Mouse (Mus musculus) hindbrain, embryonic 14.5 days (tissue): ENCODE results near the gene Nlk. TPM values are rescaled to one million over a fixed set of nuclear protein-coding genes. Genes with fewer than 3 reads are reported as not detected.
A peak's percentile ranks its signal among the peaks of the same experiment; 100 is the strongest.
"Not testable (repeated sequence)": the region's sequence is repeated elsewhere in the genome, so short reads cannot be mapped to it uniquely, and the experiment has no call there.

ENCODE experiments used
- ATAC-seq: fragments of 200-750 bp; cut with Nextera tagmentation; 2 replicates; pipeline ENCODE4 v1.8.0; 2017; ENCODE audit warnings: moderate number of reproducible peaks, mild to moderate bottlenecking, moderate TSS enrichment, moderate library complexity; ENCODE audit not compliant: low FRiP score
- DNase-seq: peaks from one replicate; pipeline ENCODE4 v3.0.0-alpha.2; 2015; ENCODE audit warnings: low spot score
- H3K27ac ChIP-seq: fragments of 300-500 bp; sonication (generic); 2 replicates; pipeline ENCODE4 v1.5.1; 2014; ENCODE audit warnings: mild to moderate bottlenecking, moderate library complexity
- H3K27me3 ChIP-seq: fragments of 300-500 bp; sonication (generic); 2 replicates; pipeline ENCODE4 v1.6.1; 2014; ENCODE audit warnings: mild to moderate bottlenecking, low read length, mixed read lengths; ENCODE audit not compliant: control insufficient read depth, insufficient read depth
- H3K36me3 ChIP-seq: fragments of 300-500 bp; sonication (generic); replicated peaks from 2 replicates; pipeline ENCODE4 v1.6.1; 2014; ENCODE audit not compliant: control insufficient read depth, insufficient read depth
- H3K4me1 ChIP-seq: fragments of 300-500 bp; sonication (generic); replicated peaks from 2 replicates; pipeline ENCODE4 v1.6.1; 2014; ENCODE audit warnings: antibody characterized with exemption, low read length, mixed read lengths; ENCODE audit not compliant: control insufficient read depth, insufficient read depth
- H3K4me2 ChIP-seq: fragments of 300-500 bp; sonication (generic); replicated peaks from 2 replicates; pipeline ENCODE4 v1.6.1; 2014; ENCODE audit warnings: mild to moderate bottlenecking, moderate library complexity
- H3K4me3 ChIP-seq: fragments of 300-500 bp; sonication (generic); replicated peaks from 2 replicates; pipeline ENCODE4 v1.5.1; 2014; ENCODE audit warnings: mild to moderate bottlenecking, low read length
- H3K9ac ChIP-seq: fragments of 300-500 bp; sonication (generic); 2 replicates; pipeline ENCODE4 v1.6.1; 2014
- H3K9me3 ChIP-seq: fragments of 300-500 bp; sonication (generic); 2 replicates; pipeline ENCODE4 v1.6.1; 2016; ENCODE audit warnings: low read length; ENCODE audit not compliant: control insufficient read depth
- WGBS: fragments of 180-500 bp; shearing (Covaris S2); extraction: QIAGEN DNeasy Blood & Tissue Kit; methylation state at CpG from one replicate; pipeline ENCODE4 v1.1.7; 2014; 5-methylcytosine and 5-hydroxymethylcytosine counted together
- polyA plus RNA-seq: library from polyadenylated mRNA; unstranded; fragments of >200 nt; fragmentation: Nextera tagmentation; extraction: Ambion mirVana; gene quantifications from 2 replicates; pipeline ENCODE4 v1.2.1, GENCODE M21; 2014

The Nlk gene
- polyA plus RNA-seq, 1 experiment from 2014 or later: 29.3 TPM

GRCm38 (mm10) chr11:78535376-78536079 lies 161.6 kb downstream of the Nlk start:
- WGBS: 1% methylated on average over 23 of the region's 23 CpGs
- DNase-seq (peak; percentile 65), ATAC-seq (peak; percentile 5; the same call in 1 of the 2 replicates)
- Histone ChIP-seq H3K27me3 (no peaks in the 10 kb centered on the region), H3K4me1 (peaks cover 26% of the 10 kb centered on the region), H3K27ac (peak overlapping the region; percentile 77), H3K4me2 (peak overlapping the region; percentile 86), H3K9ac (peak overlapping the region; percentile 59), H3K4me3 (peak overlapping the region; percentile 75), H3K9me3 (no peaks in the 10 kb centered on the region), H3K36me3 (peaks cover 20% of the 10 kb centered on the region)

GRCm38 (mm10) chr11:78534516-78534915 lies 162.7 kb downstream of the Nlk start:
- Histone ChIP-seq H3K27me3 (no peaks in the 10 kb centered on the region), H3K4me2 (peak overlapping the region; percentile 86), H3K27ac (no peak overlapping the region), H3K4me3 (peak overlapping the region; percentile 75), H3K4me1 (peaks cover 26% of the 10 kb centered on the region), H3K36me3 (peaks cover 19% of the 10 kb centered on the region), H3K9ac (no peak overlapping the region), H3K9me3 (no peaks in the 10 kb centered on the region)
- 95% methylated on average over 4 of the region's 4 CpGs for WGBS
- no peak for DNase-seq
- no peak for ATAC-seq

- H3K9ac ChIP-seq, H3K27ac ChIP-seq, ATAC-seq, DNase-seq, H3K4me3 ChIP-seq, H3K27me3 ChIP-seq, H3K4me2 ChIP-seq, H3K9me3 ChIP-seq: not testable (repeated sequence)
- peaks cover 39% of the 10 kb centered on the region for H3K36me3 ChIP-seq
- 98% methylated on average over 10 of the region's 10 CpGs for WGBS
- peaks cover 13% of the 10 kb centered on the region for H3K4me1 ChIP-seq
Observed at GRCm38 (mm10) chr11:78531515-78531914, 165.7 kb downstream of the Nlk start.

- 82% methylated on average over 6 of the region's 6 CpGs for WGBS
- H3K27me3 ChIP-seq: no peaks in the 10 kb centered on the region
- no peak overlapping the region for H3K9ac ChIP-seq
- no peak for ATAC-seq
- H3K27ac ChIP-seq: no peak overlapping the region
- H3K9me3 ChIP-seq: no peaks in the 10 kb centered on the region
- no peak overlapping the region for H3K4me3 ChIP-seq
- peaks cover 44% of the 10 kb centered on the region for H3K36me3 ChIP-seq
- no peak for DNase-seq
- no peak overlapping the region for H3K4me2 ChIP-seq
- H3K4me1 ChIP-seq: peaks cover 13% of the 10 kb centered on the region
Observed at GRCm38 (mm10) chr11:78531046-78531445, 166.1 kb downstream of the Nlk start.

- Histone ChIP-seq H3K4me3 (no peak overlapping the region), H3K27me3 (no peaks in the 10 kb centered on the region), H3K4me2 (no peak overlapping the region), H3K9me3 (no peaks in the 10 kb centered on the region), H3K9ac (no peak overlapping the region), H3K36me3 (peaks cover 54% of the 10 kb centered on the region), H3K4me1 (peaks cover 9% of the 10 kb centered on the region), H3K27ac (no peak overlapping the region)
- DNase-seq (no peak), ATAC-seq (no peak)
- 91% methylated on average over 12 of the region's 12 CpGs for WGBS
Observed at GRCm38 (mm10) chr11:78530001-78530400, 167.2 kb downstream of the Nlk start.

GRCm38 (mm10) chr11:78528714-78529113 lies 168.5 kb downstream of the Nlk start:
- Histone ChIP-seq H3K36me3 (peaks cover 67% of the 10 kb centered on the region), H3K27ac (no peak overlapping the region), H3K4me1 (no peaks in the 10 kb centered on the region), H3K27me3 (no peaks in the 10 kb centered on the region), H3K4me2 (no peak overlapping the region), H3K4me3 (no peak overlapping the region), H3K9ac (no peak overlapping the region), H3K9me3 (no peaks in the 10 kb centered on the region)
- DNase-seq (no peak), ATAC-seq (no peak)
- WGBS: 84% methylated on average over 9 of the region's 9 CpGs

- no peak overlapping the region for H3K27ac ChIP-seq
- DNase-seq (no peak), ATAC-seq (no peak)
Observed at GRCm38 (mm10) chr11:78524838-78525237, 172.3 kb downstream of the Nlk start.

GRCm38 (mm10) chr11:78523241-78523955 lies 173.8 kb downstream of the Nlk start:
- DNase-seq (peak; percentile 36), ATAC-seq (no peak)
- no peaks in the 10 kb centered on the region for H3K27me3 ChIP-seq
- no peak overlapping the region for H3K9ac ChIP-seq
- no peak overlapping the region for H3K4me3 ChIP-seq
- WGBS: 68% methylated on average over 9 of the region's 9 CpGs
- H3K4me1 ChIP-seq: no peaks in the 10 kb centered on the region
- H3K36me3 ChIP-seq: peaks cover 100% of the 10 kb centered on the region
- no peak overlapping the region for H3K27ac ChIP-seq
- no peaks in the 10 kb centered on the region for H3K9me3 ChIP-seq
- no peak overlapping the region for H3K4me2 ChIP-seq

More at GRCm38 (mm10) chr11:78524838-78525237, 172.3 kb downstream of the Nlk start:
- Histone ChIP-seq H3K4me2 (no peak overlapping the region), H3K4me3 (no peak overlapping the region), H3K4me1 (no peaks in the 10 kb centered on the region), H3K9ac (no peak overlapping the region), H3K36me3 (peaks cover 100% of the 10 kb centered on the region), H3K27me3 (no peaks in the 10 kb centered on the region), H3K9me3 (no peaks in the 10 kb centered on the region)
- WGBS: 77% methylated on average over 2 of the region's 2 CpGs

GRCm38 (mm10) chr11:78522481-78522997 lies 174.6 kb downstream of the Nlk start:
- WGBS: 93% methylated on average over 1 of the region's 1 CpGs
- Histone ChIP-seq H3K27me3 (no peaks in the 10 kb centered on the region), H3K4me1 (no peaks in the 10 kb centered on the region), H3K9me3 (no peaks in the 10 kb centered on the region), H3K36me3 (peaks cover 100% of the 10 kb centered on the region), H3K4me2 (no peak overlapping the region), H3K4me3 (no peak overlapping the region), H3K27ac (no peak overlapping the region; the same call in 1 of the 2 replicates), H3K9ac (no peak overlapping the region)
- ATAC-seq (no peak), DNase-seq (no peak)
